In genomic region chr5:77074914-77075313, GRCm38 (mm10) we compare ENCODE assay signal across 8 mouse cellular contexts. TPM values are rescaled to one million over a fixed set of nuclear protein-coding genes. Genes with fewer than 3 reads are reported as not detected.
DNase-seq lines count a peak whose midpoint lies in the region; ATAC-seq and TF ChIP-seq lines count a peak whose summit lies in the region.

No protein-coding gene starts in this region.

- no peak overlapping the region for H3K4me2 ChIP-seq in hindbrain, postnatal 0 days (ENCODE audit: low read depth, low read length)
- H3K4me2 ChIP-seq in hindbrain, embryonic 13.5 days = no peak overlapping the region
- no peak overlapping the region for H3K4me2 ChIP-seq in heart, embryonic 14.5 days (ENCODE audit: low read length)
- no peak overlapping the region for H3K4me2 ChIP-seq in intestine, postnatal 0 days (replicated peaks; ENCODE audit: low read depth)

- peak; percentile 36 for DNase-seq in hindbrain, postnatal 0 days (ENCODE audit: low spot score)
- peak; percentile 81 for DNase-seq in adrenal gland, adult 8-10 months
- DNase-seq in lung, postnatal 14 days = peak; percentile 65
- DNase-seq in hindbrain, embryonic 10.5 days (ENCODE audit: low spot score) = no peak
- no peak for DNase-seq in cerebellum, adult 8-10 months

- H3K9ac ChIP-seq in hindbrain, postnatal 0 days (replicated peaks; ENCODE audit: low read length) = no peak overlapping the region
- no peak overlapping the region for H3K9ac ChIP-seq in hindbrain, embryonic 13.5 days
- no peak overlapping the region for H3K9ac ChIP-seq in heart, embryonic 14.5 days (ENCODE audit: low read length)
- no peak overlapping the region for H3K9ac ChIP-seq in intestine, postnatal 0 days (ENCODE audit: low read depth, low read length)

- H3K9me3 ChIP-seq in hindbrain, postnatal 0 days (ENCODE audit: low read length) = no peaks in the 10 kb centered on the region
- H3K9me3 ChIP-seq in hindbrain, embryonic 13.5 days = no peaks in the 10 kb centered on the region
- H3K9me3 ChIP-seq in heart, embryonic 14.5 days (ENCODE audit: control insufficient read depth, low read length) = no peaks in the 10 kb centered on the region
- H3K9me3 ChIP-seq in intestine, postnatal 0 days (ENCODE audit: control insufficient read depth) = no peaks in the 10 kb centered on the region
- H3K9me3 ChIP-seq in hindbrain, embryonic 10.5 days = peaks cover 5% of the 10 kb centered on the region; the same call in 1 of the 2 replicates

- no peak overlapping the region for H3K4me3 ChIP-seq in hindbrain, postnatal 0 days (ENCODE audit: low read length)
- no peak overlapping the region for H3K4me3 ChIP-seq in hindbrain, embryonic 13.5 days
- H3K4me3 ChIP-seq in heart, embryonic 14.5 days (ENCODE audit: control insufficient read depth in 1 of 2, insufficient read depth in 1 of 2, low read depth in 1 of 2, low read length in 2 of 2) = no peak overlapping the region
- no peak overlapping the region for H3K4me3 ChIP-seq in intestine, postnatal 0 days (ENCODE audit: low read depth, low read length)
- no peak overlapping the region for H3K4me3 ChIP-seq in hindbrain, embryonic 10.5 days

- H3K27ac ChIP-seq in hindbrain, postnatal 0 days = no peak overlapping the region
- H3K27ac ChIP-seq in hindbrain, embryonic 13.5 days = no peak overlapping the region
- H3K27ac ChIP-seq in heart, embryonic 14.5 days (replicated peaks in 1 of 2; ENCODE audit: control insufficient read depth in 1 of 2, insufficient read depth in 1 of 2, low read depth in 2 of 2, low read length in 2 of 2) = peak overlapping the region in 1 of 2 experiments; percentile 64; a peak in 3 of 4 replicates
- no peak overlapping the region for H3K27ac ChIP-seq in intestine, postnatal 0 days (ENCODE audit: low read depth, low read length)
- H3K27ac ChIP-seq in hindbrain, embryonic 10.5 days = no peak overlapping the region

- TF ChIP-seq CTCF in hindbrain, postnatal 0 days (IDR thresholded peaks at IDR 0.05; ENCODE audit: low read depth) = no peak
- TF ChIP-seq CTCF in intestine, postnatal 0 days (IDR thresholded peaks at IDR 0.05; ENCODE audit: low read depth) = no peak

- no peaks in the 10 kb centered on the region for H3K27me3 ChIP-seq in hindbrain, postnatal 0 days (ENCODE audit: insufficient read depth, low read length)
- no peaks in the 10 kb centered on the region for H3K27me3 ChIP-seq in hindbrain, embryonic 13.5 days
- no peaks in the 10 kb centered on the region for H3K27me3 ChIP-seq in heart, embryonic 14.5 days (ENCODE audit: control insufficient read depth, insufficient read depth, low read length)
- no peaks in the 10 kb centered on the region for H3K27me3 ChIP-seq in intestine, postnatal 0 days (replicated peaks; ENCODE audit: control insufficient read depth, insufficient read depth, low read length)
- no peaks in the 10 kb centered on the region for H3K27me3 ChIP-seq in hindbrain, embryonic 10.5 days (ENCODE audit: insufficient read depth, poor library complexity, severe bottlenecking)

- WGBS in hindbrain, postnatal 0 days = 61% methylated on average over 2 of the region's 2 CpGs
- WGBS in hindbrain, embryonic 13.5 days = 88% methylated on average over 2 of the region's 2 CpGs
- 34% methylated on average over 2 of the region's 2 CpGs for WGBS in heart, embryonic 14.5 days
- 78% methylated on average over 2 of the region's 2 CpGs for WGBS in intestine, postnatal 0 days
- 86% methylated on average over 2 of the region's 2 CpGs for WGBS in hindbrain, embryonic 10.5 days

- no peak for ATAC-seq in hindbrain, postnatal 0 days
- ATAC-seq in hindbrain, embryonic 13.5 days (ENCODE audit: low FRiP score) = no peak
- peak; percentile 84 for ATAC-seq in heart, embryonic 14.5 days (ENCODE audit: insufficient number of reproducible peaks, insufficient read depth, low FRiP score, low read depth)
- no peak for ATAC-seq in intestine, postnatal 0 days

- no peaks in the 10 kb centered on the region for H3K4me1 ChIP-seq in hindbrain, postnatal 0 days (ENCODE audit: insufficient read depth, low read length)
- no peaks in the 10 kb centered on the region for H3K4me1 ChIP-seq in hindbrain, embryonic 13.5 days (replicated peaks)
- H3K4me1 ChIP-seq in heart, embryonic 14.5 days (ENCODE audit: control insufficient read depth in 2 of 2, insufficient read depth in 2 of 2, low read length in 2 of 2) = peaks cover 14 to 23% of the 10 kb centered on the region in 2 experiments
- no peaks in the 10 kb centered on the region for H3K4me1 ChIP-seq in intestine, postnatal 0 days (replicated peaks; ENCODE audit: control insufficient read depth, insufficient read depth, low read length)
- H3K4me1 ChIP-seq in hindbrain, embryonic 10.5 days (replicated peaks) = no peaks in the 10 kb centered on the region

- H3K36me3 ChIP-seq in hindbrain, postnatal 0 days (ENCODE audit: insufficient read depth, low read length) = no peaks in the 10 kb centered on the region
- H3K36me3 ChIP-seq in hindbrain, embryonic 13.5 days = no peaks in the 10 kb centered on the region
- H3K36me3 ChIP-seq in heart, embryonic 14.5 days (ENCODE audit: control insufficient read depth, insufficient read depth, low read length) = no peaks in the 10 kb centered on the region
- no peaks in the 10 kb centered on the region for H3K36me3 ChIP-seq in intestine, postnatal 0 days (ENCODE audit: control insufficient read depth, insufficient read depth)
- no peaks in the 10 kb centered on the region for H3K36me3 ChIP-seq in hindbrain, embryonic 10.5 days

RNA-seq across cellular contexts. Expression of gene Hopx, which starts 40.0 kb away (rescaled TPM):
- 69.6 and 94.8 TPM in 2 replicates for total RNA-seq in hindbrain, postnatal 0 days (2014; rRNA removed)
- polyA plus RNA-seq in hindbrain, postnatal 0 days (2015; fragmentation: Nextera tagmentation; extraction: Ambion mirVana) = 7.3 and 10.3 TPM in 2 replicates
- 4.4 and 6.4 TPM in 2 replicates for polyA plus RNA-seq in hindbrain, embryonic 13.5 days (2015; fragmentation: Nextera tagmentation; extraction: Ambion mirVana)
- total RNA-seq in adrenal gland, adult 8-10 months (2022) = 1 to 10 TPM; 1.5 to 4.1 (median 2.1) TPM
- 30.1 and 34.0 TPM in 2 replicates for polyA plus RNA-seq in heart, embryonic 14.5 days (2014; fragmentation: Nextera tagmentation; extraction: Ambion mirVana)
- 10.5 and 12.0 TPM in 2 replicates for polyA plus RNA-seq in intestine, postnatal 0 days (2015; fragmentation: Nextera tagmentation; extraction: Ambion mirVana)
- polyA plus RNA-seq in hindbrain, embryonic 10.5 days (2016; fragmentation: Nextera tagmentation; extraction: Ambion mirVana) = 0.20 and 0.34 TPM in 2 replicates

RNA-seq across cellular contexts. Expression of gene Thegl, which starts 59.1 kb away (rescaled TPM):
- total RNA-seq in hindbrain, postnatal 0 days (2014; rRNA removed) = 0.11 and 0.63 TPM in 2 replicates
- polyA plus RNA-seq in hindbrain, postnatal 0 days (2015; fragmentation: Nextera tagmentation; extraction: Ambion mirVana) = 0.81 and 0.82 TPM in 2 replicates
- 0.32 and 1.0 TPM in 2 replicates for polyA plus RNA-seq in hindbrain, embryonic 13.5 days (2015; fragmentation: Nextera tagmentation; extraction: Ambion mirVana)
- total RNA-seq in adrenal gland, adult 8-10 months (2022) = under 1 TPM in 2 of 4 experiments, not detected in 2; 0.23 to 0.24 TPM
- polyA plus RNA-seq in heart, embryonic 14.5 days (2014; fragmentation: Nextera tagmentation; extraction: Ambion mirVana) = not detected in 2 replicates
- 5.7 and 6.3 TPM in 2 replicates for polyA plus RNA-seq in intestine, postnatal 0 days (2015; fragmentation: Nextera tagmentation; extraction: Ambion mirVana)
- polyA plus RNA-seq in hindbrain, embryonic 10.5 days (2016; fragmentation: Nextera tagmentation; extraction: Ambion mirVana) = 0.13 TPM in 1 of 2 replicates, not detected in the other

Comparison
In these comparisons a context has a peak if more than half of its experiments do, and no peak if none do; other contexts are left out.
1. DNase-seq: peak in hindbrain, postnatal 0 days (single experiment), adrenal gland, adult 8-10 months (single experiment) and lung, postnatal 14 days (single experiment); none in hindbrain, embryonic 10.5 days (single experiment) and cerebellum, adult 8-10 months (single experiment).